Mouse (Mus musculus): ENCODE measurements around the gene Ncstn.

DNA sequence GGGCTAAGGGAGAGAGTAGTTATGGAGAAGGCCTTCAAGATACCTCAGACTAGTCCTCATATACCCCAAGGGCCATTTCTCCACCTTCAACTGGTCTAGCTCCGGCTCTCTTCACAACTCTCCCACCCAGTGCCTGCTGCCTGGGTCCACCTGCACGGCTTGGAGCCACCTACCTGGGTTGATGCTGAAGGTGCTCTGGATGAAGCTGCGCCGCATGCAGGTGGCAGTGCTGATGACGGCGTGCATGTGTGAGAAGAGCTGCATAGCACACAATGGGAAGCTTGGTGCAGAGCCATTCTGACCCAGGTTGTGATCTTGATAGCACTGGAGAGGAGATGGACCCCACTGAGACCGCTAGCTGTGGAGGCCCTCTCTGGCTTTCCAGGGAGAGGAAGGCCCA is 10.0 kb downstream of the Ncstn start:
- TF ChIP-seq POLR2A (IDR thresholded peaks at IDR 0.05; ENCODE audit: extremely low read depth, insufficient read depth, low read length) (no peak), CTCF (IDR thresholded peaks at IDR 0.05; ENCODE audit: extremely low read depth, insufficient read depth, low read length) (no peak)

Data from cortical plate, adult 2 months (tissue).